Mouse (Mus musculus) hindbrain, postnatal 0 days (tissue): ENCODE measurements around the gene Slc22a20. TPM values are rescaled to one million over a fixed set of nuclear protein-coding genes. Genes with fewer than 3 reads are reported as not detected.

Experiments
- ATAC-seq: fragments of 200-750 bp; cut with Nextera tagmentation; 2 replicates; pipeline ENCODE4 v1.8.0; 2017; ENCODE audit warnings: mild to moderate bottlenecking, moderate TSS enrichment, moderate library complexity
- DNase-seq: peaks from one replicate; pipeline ENCODE4 v3.0.0-alpha.2; 2015; ENCODE audit warnings: low spot score
- H3K27ac ChIP-seq: fragments of 300-500 bp; sonication (generic); 2 replicates; pipeline ENCODE4 v1.5.1; 2014; ENCODE audit warnings: mild to moderate bottlenecking
- H3K27me3 ChIP-seq: fragments of 300-500 bp; sonication (generic); 2 replicates; pipeline ENCODE4 v1.6.1; 2014; ENCODE audit warnings: low read length, mixed read lengths; ENCODE audit not compliant: insufficient read depth
- H3K36me3 ChIP-seq: fragments of 300-500 bp; sonication (generic); 2 replicates; pipeline ENCODE4 v1.6.1; 2014; ENCODE audit warnings: low read length, mixed read lengths; ENCODE audit not compliant: insufficient read depth
- H3K4me1 ChIP-seq: fragments of 300-500 bp; sonication (generic); 2 replicates; pipeline ENCODE4 v1.6.1; 2014; ENCODE audit warnings: antibody characterized with exemption, low read length, mixed read lengths; ENCODE audit not compliant: insufficient read depth
- H3K4me2 ChIP-seq: fragments of 300-500 bp; sonication (generic); 2 replicates; pipeline ENCODE4 v1.6.1; 2014; ENCODE audit warnings: low read depth, mild to moderate bottlenecking, low read length, moderate library complexity, mixed read lengths
- H3K4me3 ChIP-seq: fragments of 300-500 bp; sonication (generic); 2 replicates; pipeline ENCODE4 v1.5.1; 2014; ENCODE audit warnings: low read length
- H3K9ac ChIP-seq: fragments of 300-500 bp; sonication (generic); replicated peaks from 2 replicates; pipeline ENCODE4 v1.6.1; 2014; ENCODE audit warnings: mild to moderate bottlenecking, low read length, moderate library complexity, mixed read lengths
- H3K9me3 ChIP-seq: fragments of 300-500 bp; sonication (generic); 2 replicates; pipeline ENCODE4 v1.6.1; 2016; ENCODE audit warnings: low read length, mixed read lengths
- CTCF ChIP-seq: IDR thresholded peaks from 2 replicates; pipeline ENCODE4 v1.5.1; 2016; ENCODE audit warnings: antibody characterized with exemption, control low read depth, low read depth
- WGBS: fragments of 180-500 bp; shearing (Covaris S2); extraction: QIAGEN DNeasy Blood & Tissue Kit; methylation state at CpG from one replicate; pipeline ENCODE4 v1.1.7; 2014; 5-methylcytosine and 5-hydroxymethylcytosine counted together
- polyA plus RNA-seq: library from polyadenylated mRNA; unstranded; fragments of >200 nt; fragmentation: Nextera tagmentation; extraction: Ambion mirVana; gene quantifications from 2 replicates; pipeline ENCODE4 v1.2.1, GENCODE M21; 2015
- total RNA-seq: library from RNA; depleted of rRNA; stranded (reverse); fragments of >200 nt; gene quantifications from 2 replicates; pipeline ENCODE4 v1.2.3, GENCODE M21; 2014

The Slc22a20 gene
- total and polyA plus RNA-seq, 2 experiments from 2014 or later, result not detected

- H3K4me2 ChIP-seq, result no peak overlapping the region
- no peak overlapping the region for H3K9ac ChIP-seq
- no peak overlapping the region for H3K4me3 ChIP-seq
- H3K9me3 ChIP-seq, result no peaks in the 10 kb centered on the region
- H3K27me3 ChIP-seq, result no peaks in the 10 kb centered on the region
- peak overlapping the region; percentile 34; the same call in 1 of the 2 replicates for H3K27ac ChIP-seq
- H3K36me3 ChIP-seq, result no peaks in the 10 kb centered on the region
- no peak for DNase-seq
- peaks cover 9% of the 10 kb centered on the region for H3K4me1 ChIP-seq
- no peak for TF ChIP-seq CTCF
- WGBS, result 89% methylated on average over 6 of the region's 6 CpGs
- no peak for ATAC-seq
These were observed 47.4 kb downstream of the Slc22a20 start for GRCm38 (mm10) chr19:5938516-5938915.

DNA sequence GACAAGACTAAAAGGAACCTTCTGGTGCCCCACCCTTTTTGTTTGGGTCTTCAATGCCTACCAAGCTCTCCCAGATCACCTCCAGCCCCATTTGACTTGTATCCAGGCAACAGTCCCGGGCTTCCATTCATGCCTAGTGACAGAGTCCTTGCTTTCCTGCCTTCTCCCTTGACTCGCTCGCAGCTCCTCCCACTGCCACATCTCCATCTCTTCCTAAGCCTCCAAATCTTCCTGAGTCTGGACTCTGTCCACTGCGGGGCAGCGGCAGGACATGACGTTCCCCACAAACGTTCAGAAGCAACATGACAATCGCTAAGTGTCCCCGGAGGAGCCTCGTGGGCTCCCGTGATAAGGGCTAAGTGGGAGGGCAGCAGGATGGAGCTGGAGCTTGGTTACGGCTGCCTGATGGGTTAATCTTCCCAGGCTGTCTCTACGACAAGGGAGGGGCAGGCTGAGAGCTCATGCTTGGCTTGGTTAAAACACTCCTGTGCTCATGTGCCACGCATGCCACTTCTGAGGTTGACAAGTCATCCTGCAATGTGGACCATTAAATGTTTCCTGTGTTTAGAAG is 48.0 kb downstream of the Slc22a20 start:
- DNase-seq, result peak; percentile 46
- Histone ChIP-seq H3K9me3 (no peaks in the 10 kb centered on the region), H3K27me3 (no peaks in the 10 kb centered on the region), H3K4me3 (no peak overlapping the region), H3K4me2 (peak overlapping the region; percentile 42), H3K36me3 (no peaks in the 10 kb centered on the region), H3K4me1 (peaks cover 9% of the 10 kb centered on the region), H3K9ac (no peak overlapping the region), H3K27ac (peak overlapping the region; percentile 34; the same call in 1 of the 2 replicates)
- no peak for TF ChIP-seq CTCF
- ATAC-seq, result peak; percentile 50
- WGBS, result 15% methylated on average over 14 of the region's 14 CpGs

- 36% methylated on average over 21 of the region's 21 CpGs for WGBS
- H3K9ac ChIP-seq, result no peak overlapping the region
- no peak for TF ChIP-seq CTCF
These were observed 48.7 kb downstream of the Slc22a20 start for GRCm38 (mm10) chr19:5937095-5937835.

DNA sequence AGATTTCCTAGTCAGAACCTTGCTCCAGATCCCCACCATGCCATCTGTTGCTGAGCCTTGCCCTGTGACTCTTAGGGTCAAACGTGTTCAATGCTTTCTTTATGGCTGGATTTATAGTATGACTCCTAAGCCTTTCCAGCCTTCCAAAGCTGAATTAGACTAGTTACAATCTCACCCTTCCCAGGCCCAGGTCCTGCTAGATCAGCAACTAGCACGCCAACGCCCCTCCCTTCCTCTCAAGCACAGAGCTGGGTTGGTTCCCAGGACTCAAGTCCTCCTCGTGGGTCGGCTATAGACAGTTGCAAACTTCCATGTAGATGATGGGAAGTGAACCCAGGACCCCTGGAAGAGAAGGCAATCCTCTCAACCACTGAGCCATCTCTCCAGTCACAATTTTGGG is 50.3 kb downstream of the Slc22a20 start:
- Histone ChIP-seq H3K9me3 (no peaks in the 10 kb centered on the region), H3K4me3 (no peak overlapping the region), H3K27ac (no peak overlapping the region), H3K27me3 (no peaks in the 10 kb centered on the region), H3K4me1 (peaks cover 9% of the 10 kb centered on the region), H3K4me2 (no peak overlapping the region), H3K36me3 (no peaks in the 10 kb centered on the region), H3K9ac (no peak overlapping the region)
- ATAC-seq (no peak), DNase-seq (no peak)
- WGBS, result 75% methylated on average over 5 of the region's 5 CpGs
- no peak for TF ChIP-seq CTCF

More at GRCm38 (mm10) chr19:5937095-5937835, 48.7 kb downstream of the Slc22a20 start:
- H3K4me2 ChIP-seq, result peak overlapping the region; percentile 42
- ATAC-seq, result no peak
- no peaks in the 10 kb centered on the region for H3K27me3 ChIP-seq
- peaks cover 9% of the 10 kb centered on the region for H3K4me1 ChIP-seq
- DNase-seq, result no peak
- peak overlapping the region; percentile 34; the same call in 1 of the 2 replicates for H3K27ac ChIP-seq
- no peaks in the 10 kb centered on the region for H3K9me3 ChIP-seq
- H3K4me3 ChIP-seq, result no peak overlapping the region
- H3K36me3 ChIP-seq, result no peaks in the 10 kb centered on the region

GRCm38 (mm10) chr19:5935266-5935665 is 50.7 kb downstream of the Slc22a20 start:
- no peak overlapping the region for H3K4me2 ChIP-seq
- H3K9ac ChIP-seq, result no peak overlapping the region
- no peaks in the 10 kb centered on the region for H3K36me3 ChIP-seq
- peaks cover 9% of the 10 kb centered on the region for H3K4me1 ChIP-seq
- no peak for DNase-seq
- no peaks in the 10 kb centered on the region for H3K9me3 ChIP-seq
- 66% methylated on average over 3 of the region's 3 CpGs for WGBS
- no peak for TF ChIP-seq CTCF
- H3K27me3 ChIP-seq, result no peaks in the 10 kb centered on the region
- no peak overlapping the region for H3K4me3 ChIP-seq
- ATAC-seq, result no peak
- H3K27ac ChIP-seq, result no peak overlapping the region

DNA sequence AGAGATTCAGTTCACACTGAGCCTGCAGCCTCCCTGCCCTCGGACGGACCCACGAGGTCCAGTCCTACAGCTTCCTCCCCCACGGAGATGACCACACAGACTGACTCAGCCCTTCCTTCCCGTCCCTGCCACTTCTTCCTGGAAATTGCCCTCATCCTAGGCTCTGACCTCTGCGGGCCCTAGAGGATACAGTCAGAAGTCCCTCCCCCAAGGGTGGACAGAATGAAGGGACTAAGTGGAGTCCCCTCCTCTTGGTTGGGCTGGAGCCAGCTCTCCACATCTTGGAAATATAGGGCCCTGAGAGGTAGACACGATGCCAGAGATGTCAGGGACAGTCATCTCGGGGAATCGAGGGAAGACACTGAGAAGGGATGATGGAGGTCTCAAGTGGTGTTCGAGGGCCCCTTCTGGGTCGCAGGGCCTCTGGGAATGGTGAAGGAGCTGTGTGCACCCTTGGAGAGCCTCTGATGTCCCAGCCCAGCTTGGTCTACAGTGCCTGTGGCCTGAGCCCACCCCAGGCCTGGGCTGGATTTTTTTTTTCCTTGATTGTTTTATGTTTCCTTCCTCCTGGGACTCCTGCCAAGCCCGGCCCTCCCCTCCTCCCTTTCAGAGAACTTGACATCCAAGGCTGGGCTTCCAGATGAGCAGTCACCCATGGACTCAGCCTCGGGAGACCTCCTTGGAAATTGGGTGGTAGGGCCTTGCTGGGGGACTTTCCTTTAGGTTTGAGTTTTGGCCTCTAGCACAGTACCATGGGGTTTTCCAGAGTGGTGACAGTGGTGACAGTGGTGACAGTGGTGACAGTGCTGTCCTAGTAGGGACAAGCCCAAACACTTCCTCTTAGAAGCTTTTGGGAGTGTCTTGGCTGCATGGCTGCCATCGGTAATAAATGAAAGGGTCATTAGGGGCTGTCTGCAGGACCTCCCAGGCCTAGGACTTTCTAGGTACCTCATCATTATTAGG is 56.0 kb downstream of the Slc22a20 start:
- Histone ChIP-seq H3K4me1 (no peaks in the 10 kb centered on the region), H3K4me2 (no peak overlapping the region), H3K27me3 (no peaks in the 10 kb centered on the region), H3K36me3 (no peaks in the 10 kb centered on the region), H3K27ac (0 out of 2 replicates have a peak overlapping the region, but pooled peaks have one; percentile 41), H3K9me3 (no peaks in the 10 kb centered on the region), H3K9ac (no peak overlapping the region), H3K4me3 (no peak overlapping the region)
- ATAC-seq, result no peak
- no peak for TF ChIP-seq CTCF
- DNase-seq, result peak; percentile 33
- 57% methylated on average over 14 of the region's 14 CpGs for WGBS
